8 mouse cellular contexts compared by ENCODE assay signal in genomic region chr4:148914863-148915622, GRCm38 (mm10).
DNase-seq lines count a peak whose midpoint lies in the region; ATAC-seq and TF ChIP-seq lines count a peak whose summit lies in the region.

No protein-coding gene starts in this region.

- WGBS in embryonic facial prominence, embryonic 12.5 days = 48% methylated on average over 10 of the region's 10 CpGs
- 45% methylated on average over 10 of the region's 10 CpGs for WGBS in heart, embryonic 15.5 days
- WGBS in kidney, embryonic 16.5 days = 29% methylated on average over 10 of the region's 10 CpGs
- WGBS in stomach, postnatal 0 days = 36% methylated on average over 10 of the region's 10 CpGs

- no peak for TF ChIP-seq CTCF in stomach, postnatal 0 days (IDR thresholded peaks at IDR 0.05; ENCODE audit: low read depth)

- H3K4me1 ChIP-seq in embryonic facial prominence, embryonic 12.5 days = peaks cover 31% of the 10 kb centered on the region
- peaks cover 87% of the 10 kb centered on the region for H3K4me1 ChIP-seq in heart, embryonic 15.5 days (replicated peaks)
- peaks cover 74% of the 10 kb centered on the region for H3K4me1 ChIP-seq in kidney, embryonic 16.5 days (ENCODE audit: insufficient read depth, low read length)
- H3K4me1 ChIP-seq in stomach, postnatal 0 days (replicated peaks; ENCODE audit: control insufficient read depth, insufficient read depth) = peaks cover 9% of the 10 kb centered on the region

- no peak for TF ChIP-seq EP300 in stomach, postnatal 0 days (optimal IDR thresholded peaks at IDR 0.05)

- DNase-seq in cerebellum, postnatal 4 days (ENCODE audit: low spot score in 2 of 2) = peak; percentile 62 to 83
- no peak for DNase-seq in cerebellum, adult 9-11 months
- peak; percentile 77 to 83 for DNase-seq in lung, postnatal 4 days
- peak; percentile 83 for DNase-seq in stomach, postnatal 0 days (ENCODE audit: low spot score)

- peak; percentile 68; the same call in 1 of the 2 replicates for ATAC-seq in embryonic facial prominence, embryonic 12.5 days (ENCODE audit: insufficient number of reproducible peaks, insufficient read depth, low FRiP score, low TSS enrichment)
- peak; percentile 64 for ATAC-seq in heart, embryonic 15.5 days (replicated peaks; ENCODE audit: insufficient number of reproducible peaks, insufficient read depth, low FRiP score, low read depth)
- ATAC-seq in kidney, embryonic 16.5 days (ENCODE audit: low FRiP score, low TSS enrichment) = peak; percentile 79
- peak; percentile 77 for ATAC-seq in stomach, postnatal 0 days (ENCODE audit: low FRiP score, low TSS enrichment)
- ATAC-seq in erythroid progenitor cell, adult 5-6 weeks (replicated peaks; ENCODE audit: low FRiP score, poor library complexity, severe bottlenecking) = no peak

- H3K9me3 ChIP-seq in embryonic facial prominence, embryonic 12.5 days = no peaks in the 10 kb centered on the region
- no peaks in the 10 kb centered on the region for H3K9me3 ChIP-seq in heart, embryonic 15.5 days (replicated peaks)
- H3K9me3 ChIP-seq in kidney, embryonic 16.5 days (ENCODE audit: low read length) = no peaks in the 10 kb centered on the region
- no peaks in the 10 kb centered on the region for H3K9me3 ChIP-seq in stomach, postnatal 0 days (ENCODE audit: control insufficient read depth, low read length)

- no peaks in the 10 kb centered on the region for H3K36me3 ChIP-seq in embryonic facial prominence, embryonic 12.5 days
- H3K36me3 ChIP-seq in heart, embryonic 15.5 days = no peaks in the 10 kb centered on the region
- H3K36me3 ChIP-seq in kidney, embryonic 16.5 days (ENCODE audit: insufficient read depth, low read length) = no peaks in the 10 kb centered on the region
- no peaks in the 10 kb centered on the region for H3K36me3 ChIP-seq in stomach, postnatal 0 days (ENCODE audit: control insufficient read depth, insufficient read depth, low read length)

- H3K4me3 ChIP-seq in embryonic facial prominence, embryonic 12.5 days = no peak overlapping the region
- no peak overlapping the region for H3K4me3 ChIP-seq in heart, embryonic 15.5 days
- no peak overlapping the region for H3K4me3 ChIP-seq in kidney, embryonic 16.5 days (ENCODE audit: low read length)
- no peak overlapping the region for H3K4me3 ChIP-seq in stomach, postnatal 0 days (ENCODE audit: low read depth, low read length)

- no peak overlapping the region for H3K4me2 ChIP-seq in embryonic facial prominence, embryonic 12.5 days (replicated peaks)
- no peak overlapping the region for H3K4me2 ChIP-seq in heart, embryonic 15.5 days
- peak overlapping the region; percentile 33; the same call in 1 of the 2 replicates for H3K4me2 ChIP-seq in kidney, embryonic 16.5 days (replicated peaks; ENCODE audit: low read depth, low read length)
- no peak overlapping the region for H3K4me2 ChIP-seq in stomach, postnatal 0 days (replicated peaks; ENCODE audit: low read depth)

- no peak overlapping the region for H3K27ac ChIP-seq in embryonic facial prominence, embryonic 12.5 days
- peak overlapping the region; percentile 84 for H3K27ac ChIP-seq in heart, embryonic 15.5 days
- H3K27ac ChIP-seq in kidney, embryonic 16.5 days (ENCODE audit: low read length) = peak overlapping the region; percentile 51; the same call in 1 of the 2 replicates
- H3K27ac ChIP-seq in stomach, postnatal 0 days (replicated peaks) = no peak overlapping the region

- H3K27me3 ChIP-seq in embryonic facial prominence, embryonic 12.5 days = peaks cover 76% of the 10 kb centered on the region
- H3K27me3 ChIP-seq in heart, embryonic 15.5 days = no peaks in the 10 kb centered on the region
- peaks cover 5% of the 10 kb centered on the region; the same call in 1 of the 2 replicates for H3K27me3 ChIP-seq in kidney, embryonic 16.5 days (ENCODE audit: insufficient read depth, low read length)
- H3K27me3 ChIP-seq in stomach, postnatal 0 days (ENCODE audit: control insufficient read depth, insufficient read depth, low read length) = no peaks in the 10 kb centered on the region

- no peak overlapping the region for H3K9ac ChIP-seq in embryonic facial prominence, embryonic 12.5 days
- no peak overlapping the region for H3K9ac ChIP-seq in heart, embryonic 15.5 days
- no peak overlapping the region for H3K9ac ChIP-seq in kidney, embryonic 16.5 days (replicated peaks; ENCODE audit: low read length)
- H3K9ac ChIP-seq in stomach, postnatal 0 days (ENCODE audit: low read length) = 0 out of 2 replicates have a peak overlapping the region, but pooled peaks have one; percentile 18

Comparison
In these comparisons a context has a peak if more than half of its experiments do, and no peak if none do; other contexts are left out.
1. H3K27ac ChIP-seq: peak in heart, embryonic 15.5 days (single experiment) and kidney, embryonic 16.5 days (single experiment); none in embryonic facial prominence, embryonic 12.5 days (single experiment) and stomach, postnatal 0 days (single experiment).